Mouse (Mus musculus) right cerebral cortex, postnatal 10 days (tissue): Measurements from ENCODE around the gene Slc2a3.
A peak's percentile ranks its signal among the peaks of the same experiment; 100 is the strongest.
"Not testable (repeated sequence)": the region's sequence is repeated elsewhere in the genome, so short reads cannot be mapped to it uniquely, and the experiment has no call there.

Source experiments
- DNase-seq, 2 experiments: peaks; one replicate each; pipeline ENCODE4 v3.0.0; 2021; ENCODE audit warnings: low spot score in 2 of 2

Gene Slc2a3

GRCm38 (mm10) chr6:122764446-122765297 lies 36.8 kb downstream of the Slc2a3 start:
- DNase-seq, result peak; percentile 92

- no peak for DNase-seq
Observed at GRCm38 (mm10) chr6:122763844-122764445, 37.5 kb downstream of the Slc2a3 start.

- DNase-seq, result no peak
Observed at GRCm38 (mm10) chr6:122762952-122763700, 38.3 kb downstream of the Slc2a3 start.

GRCm38 (mm10) chr6:122762480-122762879 lies 39.0 kb downstream of the Slc2a3 start:
- no peak for DNase-seq

GRCm38 (mm10) chr6:122761901-122762300 lies 39.5 kb downstream of the Slc2a3 start:
- DNase-seq, result no peak

GRCm38 (mm10) chr6:122761011-122761599 lies 40.3 kb downstream of the Slc2a3 start:
- DNase-seq, result peak; percentile 89 to 92

GRCm38 (mm10) chr6:122758732-122759131 lies 42.7 kb downstream of the Slc2a3 start:
- no peak for DNase-seq

GRCm38 (mm10) chr6:122755913-122756312 lies 45.5 kb downstream of the Slc2a3 start:
- no peak for DNase-seq

GRCm38 (mm10) chr6:122750579-122750978 lies 50.9 kb downstream of the Slc2a3 start:
- no peak for DNase-seq

GRCm38 (mm10) chr6:122744505-122745249 lies 56.8 kb downstream of the Slc2a3 start:
- peak in 1 of 2 experiments; percentile 22 for DNase-seq

GRCm38 (mm10) chr6:122743353-122743752 lies 58.1 kb downstream of the Slc2a3 start:
- peak in 1 of 2 experiments; percentile 37 for DNase-seq

GRCm38 (mm10) chr6:122742228-122742899 lies 59.1 kb downstream of the Slc2a3 start:
- DNase-seq, result peak; percentile 68 to 71

- DNase-seq, result no peak
Observed at GRCm38 (mm10) chr6:122741460-122742227, 59.8 kb downstream of the Slc2a3 start.

- peak; percentile 80 to 85 for DNase-seq
Observed at GRCm38 (mm10) chr6:122739952-122740351, 61.5 kb downstream of the Slc2a3 start.

- peak; percentile 56 to 70 for DNase-seq
Observed at GRCm38 (mm10) chr6:122719942-122720341, 81.5 kb downstream of the Slc2a3 start.

- not testable (repeated sequence) for DNase-seq
Observed at GRCm38 (mm10) chr6:122718224-122718623, 83.2 kb downstream of the Slc2a3 start.

- DNase-seq, result no peak
Observed at GRCm38 (mm10) chr6:122715886-122716285, 85.6 kb downstream of the Slc2a3 start.

- no peak for DNase-seq
Observed at GRCm38 (mm10) chr6:122714707-122715365, 86.6 kb downstream of the Slc2a3 start.

- not testable (repeated sequence) for DNase-seq
Observed at GRCm38 (mm10) chr6:122713116-122713515, 88.3 kb downstream of the Slc2a3 start.
